Mouse (Mus musculus) G1E (cell line): ENCODE data around the gene Gm45808.
"Not testable (repeated sequence)": the region's sequence is repeated elsewhere in the genome, so short reads cannot be mapped to it uniquely, and the experiment has no call there.

Experiments used
- CTCF ChIP-seq: IDR thresholded peaks from 2 replicates; pipeline ENCODE4 v1.5.1; 2012; ENCODE audit warnings: low read depth, low read length, inconsistent platforms, mixed read lengths
- GATA1 ChIP-seq: IDR thresholded peaks from 2 replicates; pipeline ENCODE4 v1.6.1; 2012; ENCODE audit warnings: borderline replicate concordance, low read length, inconsistent platforms, mixed read lengths
- GATA2 ChIP-seq: IDR thresholded peaks from 2 replicates; pipeline ENCODE4 v1.6.1; 2012; ENCODE audit warnings: low read depth, low read length, inconsistent platforms, borderline replicate concordance
- POLR2AphosphoS5 ChIP-seq: IDR thresholded peaks from 2 replicates; pipeline ENCODE4 v1.6.1; 2012; ENCODE audit warnings: low read depth, low read length, inconsistent platforms; ENCODE audit not compliant: insufficient replicate concordance
- TAL1 ChIP-seq: conservative IDR thresholded peaks from 2 replicates; pipeline ENCODE4 v1.6.1; 2012; ENCODE audit warnings: low read depth, low read length, inconsistent platforms, mixed read lengths

- not testable (repeated sequence) for TF ChIP-seq CTCF, TAL1, GATA1, POLR2AphosphoS5, GATA2
Observed at GRCm38 (mm10) chr7:45516846-45517245, 30.2 kb upstream of the Gm45808 start.
